Mouse (Mus musculus) stomach, postnatal 0 days (tissue): ENCODE results near the gene Sox12. TPM values are rescaled to one million over a fixed set of nuclear protein-coding genes. Genes with fewer than 3 reads are reported as not detected.
A peak's percentile ranks its signal among the peaks of the same experiment; 100 is the strongest.

Source experiments
- ATAC-seq: fragments of 200-750 bp; cut with Nextera tagmentation; 2 replicates; pipeline ENCODE4 v1.8.0; 2017; ENCODE audit not compliant: low FRiP score, low TSS enrichment
- DNase-seq: peaks from one replicate; pipeline ENCODE4 v3.0.0-alpha.2; 2016; ENCODE audit warnings: low spot score
- H3K27ac ChIP-seq: fragments of 300-500 bp; sonication (generic); replicated peaks from 2 replicates; pipeline ENCODE4 v1.5.1; 2014; ENCODE audit warnings: mild to moderate bottlenecking, control low read depth
- H3K27me3 ChIP-seq: fragments of 300-500 bp; sonication (generic); 2 replicates; pipeline ENCODE4 v1.6.1; 2014; ENCODE audit warnings: low read length; ENCODE audit not compliant: control insufficient read depth, insufficient read depth
- H3K36me3 ChIP-seq: fragments of 300-500 bp; sonication (generic); 2 replicates; pipeline ENCODE4 v1.6.1; 2014; ENCODE audit warnings: low read length, mixed read lengths; ENCODE audit not compliant: control insufficient read depth, insufficient read depth
- H3K4me1 ChIP-seq: fragments of 300-500 bp; sonication (generic); replicated peaks from 2 replicates; pipeline ENCODE4 v1.6.1; 2014; ENCODE audit warnings: antibody characterized with exemption; ENCODE audit not compliant: control insufficient read depth, insufficient read depth
- H3K4me2 ChIP-seq: fragments of 300-500 bp; sonication (generic); replicated peaks from 2 replicates; pipeline ENCODE4 v1.6.1; 2014; ENCODE audit warnings: low read depth, mild to moderate bottlenecking, control low read depth, moderate library complexity
- H3K4me3 ChIP-seq: fragments of 300-500 bp; sonication (generic); 2 replicates; pipeline ENCODE4 v1.5.1; 2014; ENCODE audit warnings: low read depth, low read length, control low read depth
- H3K9ac ChIP-seq: fragments of 300-500 bp; sonication (generic); 2 replicates; pipeline ENCODE4 v1.6.1; 2014; ENCODE audit warnings: mild to moderate bottlenecking, low read length, control low read depth, mixed read lengths
- H3K9me3 ChIP-seq: fragments of 300-500 bp; sonication (generic); 2 replicates; pipeline ENCODE4 v1.6.1; 2016; ENCODE audit warnings: low read length; ENCODE audit not compliant: control insufficient read depth
- CTCF ChIP-seq: IDR thresholded peaks from 2 replicates; pipeline ENCODE4 v1.5.1; 2016; ENCODE audit warnings: antibody characterized with exemption, low read depth, mild to moderate bottlenecking, moderate library complexity
- EP300 ChIP-seq: optimal IDR thresholded peaks from 2 replicates; pipeline ENCODE3; 2016; ENCODE audit warnings: antibody characterized with exemption
- WGBS: fragments of 180-500 bp; shearing (Covaris S2); extraction: QIAGEN DNeasy Blood & Tissue Kit; methylation state at CpG from one replicate; pipeline ENCODE4 v1.1.7; 2014; 5-methylcytosine and 5-hydroxymethylcytosine counted together
- polyA plus RNA-seq: library from polyadenylated mRNA; unstranded; fragments of >200 nt; fragmentation: Nextera tagmentation; extraction: Ambion mirVana; gene quantifications from 2 replicates; pipeline ENCODE4 v1.2.1, GENCODE M21; 2015

The Sox12 gene
- polyA plus RNA-seq, 1 experiment from 2014 or later, result 2.7 TPM

DNA sequence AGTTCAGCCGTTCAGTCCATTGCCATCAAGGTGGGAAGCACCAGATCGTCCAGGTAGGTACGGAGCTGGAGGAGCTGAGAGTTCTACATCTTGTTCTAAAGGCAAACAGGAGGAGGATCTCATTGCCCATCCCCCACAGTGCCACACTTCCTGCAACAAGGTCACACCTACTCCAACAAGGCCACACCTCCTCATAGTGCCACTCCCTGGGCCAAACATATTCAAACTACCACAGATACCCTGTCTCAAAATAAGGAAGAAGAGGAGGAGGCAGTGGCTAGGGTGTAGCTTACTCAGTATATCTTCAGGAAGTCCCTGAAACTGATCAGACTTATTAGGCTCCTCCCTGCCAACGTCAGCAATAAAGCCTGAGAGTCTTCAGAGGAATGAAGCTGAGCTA is 13.7 kb downstream of the Sox12 start:
- DNase-seq, result no peak
- TF ChIP-seq EP300, result no peak
- TF ChIP-seq CTCF, result no peak
- no peak for ATAC-seq
- Histone ChIP-seq H3K27ac (no peak overlapping the region), H3K27me3 (no peaks in the 10 kb centered on the region), H3K4me2 (no peak overlapping the region), H3K36me3 (no peaks in the 10 kb centered on the region), H3K4me1 (no peaks in the 10 kb centered on the region), H3K4me3 (no peak overlapping the region), H3K9me3 (no peaks in the 10 kb centered on the region), H3K9ac (no peak overlapping the region)
- WGBS, result 82% methylated on average over 4 of the region's 4 CpGs

DNA sequence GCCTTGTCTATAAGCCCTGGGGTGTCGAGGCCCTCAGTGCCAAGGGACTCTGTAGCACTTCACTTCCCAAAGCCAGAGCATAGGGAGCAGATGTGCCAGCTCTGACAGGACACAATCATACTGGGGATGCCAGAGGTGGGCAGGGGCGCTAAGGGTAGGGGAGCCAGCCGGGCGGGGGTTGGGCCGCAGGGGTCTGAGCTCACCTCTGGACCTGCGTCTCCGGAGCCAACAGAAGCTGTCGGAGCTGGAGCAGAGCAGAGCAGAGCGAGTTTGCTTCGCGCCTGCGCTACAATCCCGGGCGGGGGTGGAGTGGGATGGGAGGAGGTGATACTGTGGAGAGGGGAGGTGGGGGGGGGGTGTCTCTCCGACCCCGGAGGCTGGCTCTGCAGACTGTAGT is 21.5 kb downstream of the Sox12 start, which contains the start of gene Nrsn2:
TSS of gene Nrsn2 (minus strand) at position 294 of the 397 bp plus-strand sequence.
- Histone ChIP-seq H3K9me3 (no peaks in the 10 kb centered on the region), H3K4me3 (no peak within 1 kb of the TSS), H3K4me2 (no peak within 1 kb of the TSS), H3K36me3 (no peaks in the 10 kb centered on the region), H3K4me1 (no peaks in the 10 kb centered on the region), H3K9ac (no peak within 1 kb of the TSS), H3K27ac (no peak within 1 kb of the TSS), H3K27me3 (no peaks in the 10 kb centered on the region)
- no peak for DNase-seq
- ATAC-seq, result no peak
- WGBS, result 5% methylated on average over 9 of the region's 16 CpGs
- TF ChIP-seq CTCF (no peak), EP300 (no peak)

DNA sequence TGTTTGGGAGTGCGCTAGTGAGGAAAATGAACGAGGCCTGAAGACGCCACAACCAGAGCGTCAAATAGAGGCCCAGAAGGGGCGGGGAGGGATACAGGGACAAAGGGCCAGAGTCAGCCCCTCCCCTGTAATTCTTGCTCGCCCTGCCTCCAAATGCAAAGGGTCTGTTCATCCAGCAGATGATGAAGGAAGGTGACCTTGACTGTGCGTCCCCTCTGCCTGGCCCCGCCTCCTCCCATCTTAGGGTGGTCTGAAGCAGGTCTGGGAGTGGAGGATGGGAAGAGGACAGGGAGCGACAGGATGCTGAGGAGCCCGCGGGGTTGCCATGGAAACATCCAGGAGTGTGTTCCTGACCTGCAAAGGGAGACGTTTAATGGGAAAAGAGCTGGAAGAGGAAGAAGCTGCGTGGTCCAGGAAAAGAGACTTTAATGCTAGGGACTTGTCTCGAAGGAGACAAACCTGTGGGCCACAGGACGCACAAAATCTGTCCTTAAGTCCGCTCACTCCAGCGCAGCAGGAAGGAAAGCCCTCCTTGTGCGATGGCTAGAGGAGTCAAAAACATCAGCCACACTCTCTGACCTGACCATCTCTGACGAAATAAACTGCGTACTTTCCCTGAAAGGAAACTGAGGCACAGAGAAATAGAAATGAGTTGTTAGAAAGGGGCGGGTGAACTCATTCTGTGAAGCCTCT is 22.1 kb downstream of the Sox12 start:
- Histone ChIP-seq H3K27ac (no peak overlapping the region), H3K4me3 (no peak overlapping the region), H3K4me1 (no peaks in the 10 kb centered on the region), H3K9me3 (no peaks in the 10 kb centered on the region), H3K9ac (no peak overlapping the region), H3K27me3 (no peaks in the 10 kb centered on the region), H3K36me3 (no peaks in the 10 kb centered on the region), H3K4me2 (no peak overlapping the region)
- 13% methylated on average over 21 of the region's 21 CpGs for WGBS
- 0 out of 2 replicates have a peak, but pooled peaks have one; percentile 47 for ATAC-seq
- TF ChIP-seq CTCF, result no peak
- no peak for DNase-seq

DNA sequence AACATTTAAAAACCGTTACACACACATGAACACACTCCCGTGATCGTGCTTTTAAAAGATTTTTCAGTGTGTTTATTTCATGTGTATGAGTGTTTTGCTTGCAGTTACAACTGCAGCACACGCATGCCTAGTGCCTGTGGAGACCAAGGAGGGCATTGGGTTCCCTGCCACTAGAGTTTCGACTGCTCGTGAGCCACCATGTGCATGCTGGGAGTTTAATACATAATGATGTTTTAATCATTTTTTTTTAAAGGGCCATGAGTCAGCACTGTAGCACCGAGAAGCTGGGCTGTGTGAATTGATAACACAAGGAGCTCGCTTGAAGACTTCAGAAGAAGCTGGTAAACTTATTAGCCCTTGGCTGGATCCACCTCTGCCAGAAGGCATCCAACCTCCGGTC is 24.3 kb downstream of the Sox12 start:
- no peak for ATAC-seq
- Histone ChIP-seq H3K4me1 (no peaks in the 10 kb centered on the region), H3K36me3 (no peaks in the 10 kb centered on the region), H3K4me3 (no peak overlapping the region), H3K9me3 (no peaks in the 10 kb centered on the region), H3K4me2 (no peak overlapping the region), H3K9ac (no peak overlapping the region), H3K27ac (no peak overlapping the region), H3K27me3 (no peaks in the 10 kb centered on the region)
- no peak for TF ChIP-seq CTCF
- WGBS, result 73% methylated on average over 9 of the region's 9 CpGs
- no peak for DNase-seq

DNA sequence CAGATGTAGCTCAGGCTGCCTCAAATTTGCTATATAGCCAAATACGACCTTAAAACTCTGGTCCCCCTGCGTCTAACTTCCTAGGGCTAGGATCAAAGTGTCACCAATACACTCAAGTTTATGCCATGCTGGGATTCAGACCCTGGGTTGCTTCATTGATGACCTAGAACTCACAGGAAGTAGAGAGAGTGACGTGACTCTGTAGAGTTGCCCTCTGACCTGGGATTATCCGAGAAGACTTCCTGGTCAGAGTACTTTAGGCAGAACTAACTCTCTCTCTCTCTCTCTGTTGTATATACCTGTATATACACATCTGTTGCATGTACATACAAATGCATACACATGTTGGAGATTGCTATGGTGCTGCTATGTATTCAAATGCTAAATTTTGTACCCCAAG is 25.2 kb downstream of the Sox12 start:
- ATAC-seq, result no peak

DNA sequence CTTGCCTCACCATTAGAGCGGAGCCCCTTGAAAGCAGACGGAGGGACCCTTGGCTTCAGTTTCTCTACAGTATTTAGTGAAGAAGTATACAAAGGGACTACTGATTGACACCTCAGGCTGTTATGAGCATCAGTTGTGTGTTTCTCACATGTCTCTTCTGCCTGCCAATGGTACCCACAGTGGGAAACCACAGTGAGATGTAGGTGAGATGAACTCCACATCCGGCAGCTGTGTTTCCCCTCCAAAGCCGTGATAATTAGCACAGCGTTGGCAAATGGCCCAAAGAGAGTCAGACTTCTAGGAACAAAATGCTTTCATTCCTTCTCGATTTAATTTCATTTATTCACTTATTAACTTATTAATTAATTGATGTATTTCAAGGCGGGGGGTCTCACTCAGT is 25.8 kb downstream of the Sox12 start:
- no peaks in the 10 kb centered on the region for H3K9me3 ChIP-seq
- TF ChIP-seq EP300 (no peak), CTCF (no peak)
- no peak for DNase-seq

More for the DNA sequence above, 25.2 kb downstream of the Sox12 start:
- Histone ChIP-seq H3K4me3 (no peak overlapping the region), H3K9me3 (no peaks in the 10 kb centered on the region), H3K36me3 (no peaks in the 10 kb centered on the region), H3K9ac (no peak overlapping the region), H3K4me1 (no peaks in the 10 kb centered on the region), H3K27ac (no peak overlapping the region), H3K4me2 (no peak overlapping the region), H3K27me3 (no peaks in the 10 kb centered on the region)
- TF ChIP-seq CTCF (no peak), EP300 (no peak)
- 66% methylated on average over 4 of the region's 4 CpGs for WGBS
- DNase-seq, result no peak

More for the DNA sequence above, 25.8 kb downstream of the Sox12 start:
- ATAC-seq, result no peak
- no peaks in the 10 kb centered on the region for H3K36me3 ChIP-seq
- H3K4me2 ChIP-seq, result no peak overlapping the region
- H3K27ac ChIP-seq, result no peak overlapping the region
- H3K4me3 ChIP-seq, result no peak overlapping the region
- no peaks in the 10 kb centered on the region for H3K27me3 ChIP-seq
- no peaks in the 10 kb centered on the region for H3K4me1 ChIP-seq
- H3K9ac ChIP-seq, result no peak overlapping the region
- 78% methylated on average over 7 of the region's 7 CpGs for WGBS
